Mouse (Mus musculus) heart, embryonic 14.5 days (tissue): Measurements from ENCODE around the gene Tomm40l. TPM values are rescaled to one million over a fixed set of nuclear protein-coding genes. Genes with fewer than 3 reads are reported as not detected.
"Not testable (repeated sequence)": the region's sequence is repeated elsewhere in the genome, so short reads cannot be mapped to it uniquely, and the experiment has no call there.

Source experiments
- ATAC-seq: fragments of 200-750 bp; cut with Nextera tagmentation; 2 replicates; pipeline ENCODE4 v1.8.0; 2017; ENCODE audit warnings: low read depth, moderate TSS enrichment; ENCODE audit not compliant: insufficient number of reproducible peaks, insufficient read depth, low FRiP score
- H3K27ac ChIP-seq, 2 experiments: fragments of 200-500 bp in 1 of 2; fragments of 300-500 bp in 1 of 2; sonication (generic) in 1 of 2; replicated peaks in 1 of 2; 2 replicates each; pipeline ENCODE4 v1.5.1; 2012 to 2014; ENCODE audit warnings: low read depth in 2 of 2, low read length in 2 of 2, control low read depth in 1 of 2, mild to moderate bottlenecking in 1 of 2, mixed read lengths in 1 of 2; ENCODE audit not compliant: control insufficient read depth in 1 of 2, insufficient read depth in 1 of 2
- H3K27me3 ChIP-seq: fragments of 300-500 bp; sonication (generic); 2 replicates; pipeline ENCODE4 v1.6.1; 2014; ENCODE audit warnings: mild to moderate bottlenecking, low read length, control low read depth; ENCODE audit not compliant: control insufficient read depth, insufficient read depth
- H3K36me3 ChIP-seq: fragments of 300-500 bp; sonication (generic); 2 replicates; pipeline ENCODE4 v1.6.1; 2014; ENCODE audit warnings: mild to moderate bottlenecking, control low read depth, low read length, mixed read lengths; ENCODE audit not compliant: control insufficient read depth, insufficient read depth
- H3K4me1 ChIP-seq, 2 experiments: fragments of 200-500 bp in 1 of 2; fragments of 300-500 bp in 1 of 2; sonication (generic) in 1 of 2; 2 replicates each; pipeline ENCODE4 v1.6.1; 2012 to 2014; ENCODE audit warnings: low read length in 2 of 2, control low read depth in 1 of 2, mixed read lengths in 1 of 2; ENCODE audit not compliant: control insufficient read depth in 2 of 2, insufficient read depth in 2 of 2
- H3K4me2 ChIP-seq: fragments of 300-500 bp; sonication (generic); 2 replicates; pipeline ENCODE4 v1.6.1; 2014; ENCODE audit warnings: mild to moderate bottlenecking, low read length
- H3K4me3 ChIP-seq, 2 experiments: fragments of 200-500 bp in 1 of 2; fragments of 300-500 bp in 1 of 2; sonication (generic) in 1 of 2; 2 replicates each; pipeline ENCODE4 v1.5.1; 2012 to 2014; ENCODE audit warnings: low read length in 2 of 2, mild to moderate bottlenecking in 2 of 2, control low read depth in 1 of 2, low read depth in 1 of 2, moderate library complexity in 1 of 2; ENCODE audit not compliant: control insufficient read depth in 1 of 2, insufficient read depth in 1 of 2
- H3K9ac ChIP-seq: fragments of 300-500 bp; sonication (generic); 2 replicates; pipeline ENCODE4 v1.6.1; 2014; ENCODE audit warnings: mild to moderate bottlenecking, low read length
- H3K9me3 ChIP-seq: fragments of 300-500 bp; sonication (generic); 2 replicates; pipeline ENCODE4 v1.6.1; 2016; ENCODE audit warnings: low read length, control low read depth; ENCODE audit not compliant: control insufficient read depth
- WGBS: fragments of 180-500 bp; shearing (Covaris S2); extraction: QIAGEN DNeasy Blood & Tissue Kit; methylation state at CpG from one replicate; pipeline ENCODE4 v1.1.7; 2014; 5-methylcytosine and 5-hydroxymethylcytosine counted together
- polyA plus RNA-seq: library from polyadenylated mRNA; unstranded; fragments of >200 nt; fragmentation: Nextera tagmentation; extraction: Ambion mirVana; gene quantifications from 2 replicates; pipeline ENCODE4 v1.2.1, GENCODE M21; 2014

The Tomm40l gene
- polyA plus RNA-seq, 1 experiment from 2014 or later = 54.2 TPM

- no peak overlapping the region for H3K4me2 ChIP-seq
- 35% methylated on average over 3 of the region's 3 CpGs for WGBS
- no peaks in the 10 kb centered on the region for H3K27me3 ChIP-seq
- H3K36me3 ChIP-seq = peaks cover 21% of the 10 kb centered on the region
- no peak for ATAC-seq
- H3K4me1 ChIP-seq = peaks cover 29 to 50% of the 10 kb centered on the region in 2 experiments
- no peak overlapping the region for H3K4me3 ChIP-seq
- no peak overlapping the region for H3K9ac ChIP-seq
- H3K27ac ChIP-seq = peak overlapping the region; percentile 88 to 94
- H3K9me3 ChIP-seq = no peaks in the 10 kb centered on the region
Measured at GRCm38 (mm10) chr1:171248386-171249226, 26.3 kb upstream of the Tomm40l start.

DNA sequence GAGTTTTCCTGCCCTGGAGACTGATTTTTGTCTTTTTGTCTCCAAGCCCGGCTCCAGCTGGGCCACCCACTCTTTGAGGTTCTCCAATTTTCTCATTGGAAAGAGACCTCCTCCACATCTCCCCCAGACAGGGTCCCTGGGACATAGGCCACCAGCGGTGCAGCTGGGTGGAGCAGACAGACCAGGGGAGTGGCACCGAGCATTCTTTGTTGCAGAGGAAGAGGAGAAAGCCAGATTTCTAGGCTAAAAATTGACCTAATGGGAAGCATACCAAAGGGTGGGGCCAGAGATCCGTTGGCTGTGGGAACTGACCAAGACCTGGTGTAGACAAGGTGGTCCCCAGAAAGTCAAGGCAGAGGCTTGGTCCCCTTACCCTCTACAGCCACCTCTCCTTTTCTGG, 25.6 kb upstream of the Tomm40l start:
- H3K4me2 ChIP-seq = peak overlapping the region; percentile 95
- peak overlapping the region in 1 of 2 experiments; percentile 86; a peak in 2 of 4 replicates for H3K4me3 ChIP-seq
- no peak for ATAC-seq

DNA sequence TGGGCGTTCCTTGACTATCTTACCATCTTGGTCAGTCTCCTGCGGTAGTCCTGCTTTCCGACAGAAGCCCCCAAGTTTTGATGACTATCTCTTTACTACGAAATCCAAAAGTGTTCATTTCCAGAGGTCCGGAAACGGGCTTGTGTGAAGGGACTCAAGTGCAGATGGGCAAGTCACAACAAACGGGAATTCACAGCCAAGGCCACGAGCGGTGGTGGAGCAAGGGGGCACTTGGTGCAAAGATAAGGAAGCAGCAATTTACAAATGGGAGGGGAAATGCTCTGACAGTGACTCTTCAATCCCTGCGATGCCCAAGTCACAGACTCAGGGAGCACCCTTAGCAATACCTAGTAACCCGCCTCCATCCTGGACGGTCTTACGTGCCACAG, 25.1 kb upstream of the Tomm40l start:
- no peaks in the 10 kb centered on the region for H3K9me3 ChIP-seq
- H3K4me2 ChIP-seq = peak overlapping the region; percentile 95
- 0 out of 2 replicates have a peak, but pooled peaks have one; percentile 0 for ATAC-seq
- peak overlapping the region; percentile 88 to 94 for H3K27ac ChIP-seq
- peak overlapping the region; percentile 67 for H3K9ac ChIP-seq
- H3K4me3 ChIP-seq = peak overlapping the region; percentile 55 to 86
- 9% methylated on average over 13 of the region's 13 CpGs for WGBS
- H3K36me3 ChIP-seq = peaks cover 32% of the 10 kb centered on the region
- peaks cover 26 to 50% of the 10 kb centered on the region in 2 experiments for H3K4me1 ChIP-seq
- H3K27me3 ChIP-seq = no peaks in the 10 kb centered on the region

More for the DNA sequence above, 25.6 kb upstream of the Tomm40l start:
- Histone ChIP-seq H3K27ac (peak overlapping the region; percentile 88 to 94), H3K27me3 (no peaks in the 10 kb centered on the region), H3K9ac (peak overlapping the region; percentile 67; the same call in 1 of the 2 replicates), H3K36me3 (peaks cover 28% of the 10 kb centered on the region), H3K9me3 (no peaks in the 10 kb centered on the region), H3K4me1 (peaks cover 29 to 50% of the 10 kb centered on the region in 2 experiments)
- 18% methylated on average over 4 of the region's 4 CpGs for WGBS

- WGBS = under 1% methylated on average over 41 of the region's 41 CpGs
- no peaks in the 10 kb centered on the region for H3K9me3 ChIP-seq
- peak overlapping the region; percentile 95 for H3K4me2 ChIP-seq
- H3K27ac ChIP-seq = peak overlapping the region; percentile 88 to 94
- H3K27me3 ChIP-seq = no peaks in the 10 kb centered on the region
- H3K36me3 ChIP-seq = peaks cover 37% of the 10 kb centered on the region
- H3K4me1 ChIP-seq = peaks cover 22 to 44% of the 10 kb centered on the region in 2 experiments
- peak overlapping the region; percentile 86 to 98 for H3K4me3 ChIP-seq
- peak overlapping the region; percentile 96 for H3K9ac ChIP-seq
- ATAC-seq = peak; percentile 89
Measured at GRCm38 (mm10) chr1:171246709-171247452, 24.6 kb upstream of the Tomm40l start.

DNA sequence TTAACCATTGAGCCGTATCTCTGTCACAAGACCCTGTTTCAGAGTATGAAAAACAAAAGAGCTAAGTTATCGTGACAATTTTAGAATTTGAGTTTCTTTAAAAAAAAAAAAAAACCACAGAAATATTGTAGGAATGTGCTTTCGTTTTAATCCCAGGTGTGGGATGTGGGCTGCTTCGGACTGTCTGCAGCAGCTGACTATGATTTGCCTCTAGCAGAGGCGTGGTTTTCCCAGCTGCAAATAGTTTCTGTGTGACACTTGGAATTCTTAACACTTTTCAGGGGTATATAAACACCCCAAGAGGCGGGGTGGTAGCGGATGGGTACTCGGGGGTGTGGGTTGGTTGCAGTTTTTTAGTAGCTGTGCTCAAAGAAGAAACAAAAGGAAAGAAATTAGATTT, 23.0 kb upstream of the Tomm40l start:
- H3K4me1 ChIP-seq = peaks cover 11 to 33% of the 10 kb centered on the region in 2 experiments
- 89% methylated on average over 8 of the region's 8 CpGs for WGBS
- ATAC-seq = no peak
- H3K9ac ChIP-seq = no peak overlapping the region
- peaks cover 53% of the 10 kb centered on the region for H3K36me3 ChIP-seq
- peak overlapping the region; percentile 95 for H3K4me2 ChIP-seq
- no peak overlapping the region for H3K27ac ChIP-seq
- no peak overlapping the region for H3K4me3 ChIP-seq
- H3K9me3 ChIP-seq = no peaks in the 10 kb centered on the region
- H3K27me3 ChIP-seq = no peaks in the 10 kb centered on the region

DNA sequence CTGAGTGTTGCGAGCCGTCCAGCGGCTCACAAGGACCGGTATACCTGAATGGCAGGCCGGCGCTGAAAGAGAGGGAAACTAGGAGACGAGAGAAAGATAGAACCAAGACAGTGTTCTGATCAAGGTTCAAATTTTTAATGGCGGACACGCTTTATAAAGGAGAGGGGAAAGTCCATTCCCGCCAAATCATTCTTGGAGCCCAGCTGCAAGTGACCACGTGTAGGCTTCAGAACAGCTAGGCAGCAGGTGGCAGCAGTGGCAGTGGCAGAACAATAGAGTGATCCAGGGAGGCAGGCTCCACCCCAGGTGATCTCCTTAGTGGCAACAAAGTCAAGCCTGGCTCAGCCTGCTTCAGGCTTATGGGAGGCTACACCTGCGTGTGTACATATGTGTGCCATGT, 19.6 kb upstream of the Tomm40l start:
- peaks cover 87% of the 10 kb centered on the region for H3K36me3 ChIP-seq
- not testable (repeated sequence) for ATAC-seq, H3K9ac ChIP-seq, H3K9me3 ChIP-seq, H3K4me3 ChIP-seq, H3K4me2 ChIP-seq, H3K27me3 ChIP-seq, H3K27ac ChIP-seq
- peaks cover 3 to 11% of the 10 kb centered on the region in 2 experiments; a peak in 2 of 4 replicates for H3K4me1 ChIP-seq
- 90% methylated on average over 12 of the region's 12 CpGs for WGBS

DNA sequence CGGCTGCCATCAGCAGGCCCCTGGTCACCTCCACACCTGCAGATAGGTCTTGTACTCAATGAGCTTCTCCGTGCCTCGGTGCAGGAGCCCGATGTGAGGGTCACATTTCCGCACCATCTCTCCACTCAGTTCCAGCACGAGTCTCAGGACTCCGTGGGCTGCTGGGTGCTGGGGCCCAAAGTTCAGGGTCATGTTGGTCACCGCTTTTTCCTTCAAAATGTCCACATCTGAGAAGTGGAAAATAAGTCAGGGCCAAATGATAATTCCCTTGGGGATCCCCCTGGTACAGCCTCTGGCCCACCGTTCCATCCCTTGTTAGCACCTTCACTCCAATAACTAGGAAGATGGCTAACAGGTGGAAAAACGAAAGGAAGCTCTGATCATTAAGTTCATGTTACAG, 18.6 kb upstream of the Tomm40l start:
- H3K4me3 ChIP-seq = no peak overlapping the region
- ATAC-seq = no peak
- H3K9me3 ChIP-seq = no peaks in the 10 kb centered on the region
- H3K9ac ChIP-seq = no peak overlapping the region
- H3K27ac ChIP-seq = no peak overlapping the region
- no peak overlapping the region for H3K4me2 ChIP-seq
- peaks cover 1 to 6% of the 10 kb centered on the region in 2 experiments; a peak in 2 of 4 replicates for H3K4me1 ChIP-seq
- 90% methylated on average over 10 of the region's 10 CpGs for WGBS
- H3K27me3 ChIP-seq = no peaks in the 10 kb centered on the region
- H3K36me3 ChIP-seq = peaks cover 97% of the 10 kb centered on the region
